Mouse (Mus musculus) kidney, adult 11 months (tissue): ENCODE results near the gene Adamts16.

Experiments used
- DNase-seq: peaks from one replicate; pipeline ENCODE4 v3.0.0; 2022

Gene Adamts16

GRCm38 (mm10) chr13:70707158-70707854 is 134.3 kb downstream of the Adamts16 start:
- DNase-seq = no peak

DNA sequence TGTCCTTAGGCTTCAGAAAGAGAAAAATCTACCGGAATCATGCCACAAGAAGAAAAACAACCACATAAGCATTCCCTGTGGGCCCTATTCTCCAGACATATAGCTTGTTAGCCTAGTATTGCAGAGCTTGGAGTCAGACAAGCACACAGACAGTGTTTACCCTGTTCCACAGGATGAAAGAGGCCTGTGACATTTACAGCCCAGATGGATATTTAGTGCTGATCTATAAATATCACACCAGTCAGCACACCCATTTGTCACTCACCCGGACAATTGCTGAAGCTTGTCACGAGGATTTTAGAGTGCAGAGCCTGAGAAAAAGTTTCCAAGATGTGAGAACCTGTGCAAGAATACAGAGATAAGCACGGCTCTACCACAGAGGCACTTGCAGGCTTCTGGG is 138.7 kb downstream of the Adamts16 start:
- no peak for DNase-seq

GRCm38 (mm10) chr13:70698812-70699387 is 142.7 kb downstream of the Adamts16 start:
- no peak for DNase-seq

- DNase-seq = no peak
Measured at GRCm38 (mm10) chr13:70689452-70689960, 152.1 kb downstream of the Adamts16 start.

DNA sequence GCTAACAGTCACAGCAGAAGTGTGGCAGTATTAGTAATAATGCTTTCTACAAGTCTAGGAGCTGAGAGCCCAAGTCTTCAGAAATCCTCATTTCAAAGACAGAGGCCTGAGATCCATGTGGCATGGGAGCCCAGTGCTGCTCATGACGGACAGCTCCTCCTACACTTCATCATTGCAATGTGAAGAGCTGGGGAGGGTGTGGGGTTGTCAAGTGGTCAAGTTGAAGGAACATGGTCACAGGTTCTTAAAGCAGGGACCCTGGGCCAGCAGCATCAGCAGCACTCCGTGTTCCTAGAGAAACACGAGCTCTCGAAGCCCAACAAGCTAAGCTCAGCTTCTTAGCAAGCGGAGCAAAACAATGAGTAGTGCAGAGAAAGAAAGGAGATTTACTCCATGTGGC is 155.8 kb downstream of the Adamts16 start:
- no peak for DNase-seq

- DNase-seq = no peak
Measured at GRCm38 (mm10) chr13:70684976-70685609, 156.5 kb downstream of the Adamts16 start.

GRCm38 (mm10) chr13:70681411-70682183 is 160.0 kb downstream of the Adamts16 start:
- no peak for DNase-seq

- no peak for DNase-seq
Measured at GRCm38 (mm10) chr13:70680316-70680715, 161.3 kb downstream of the Adamts16 start.
